Mouse (Mus musculus) midbrain, embryonic 12.5 days (tissue): ENCODE results near the gene Appl2. TPM values are rescaled to one million over a fixed set of nuclear protein-coding genes. Genes with fewer than 3 reads are reported as not detected.

Experiments used
- ATAC-seq: fragments of 200-750 bp; cut with Nextera tagmentation; 2 replicates; pipeline ENCODE4 v1.8.0; 2017; ENCODE audit warnings: low read depth, moderate TSS enrichment, moderate library complexity; ENCODE audit not compliant: low FRiP score
- H3K27ac ChIP-seq: fragments of 300-500 bp; sonication (generic); replicated peaks from 2 replicates; pipeline ENCODE4 v1.5.1; 2016; ENCODE audit warnings: mild to moderate bottlenecking
- H3K27me3 ChIP-seq: fragments of 300-500 bp; sonication (generic); 2 replicates; pipeline ENCODE4 v1.6.1; 2016; ENCODE audit warnings: mild to moderate bottlenecking
- H3K36me3 ChIP-seq: fragments of 300-500 bp; sonication (generic); 2 replicates; pipeline ENCODE4 v1.6.1; 2016
- H3K4me1 ChIP-seq: fragments of 300-500 bp; sonication (generic); 2 replicates; pipeline ENCODE4 v1.6.1; 2016
- H3K4me2 ChIP-seq: fragments of 300-500 bp; sonication (generic); replicated peaks from 2 replicates; pipeline ENCODE4 v1.6.1; 2016; ENCODE audit warnings: mild to moderate bottlenecking, moderate library complexity
- H3K4me3 ChIP-seq: fragments of 300-500 bp; sonication (generic); 2 replicates; pipeline ENCODE4 v1.5.1; 2016; ENCODE audit warnings: mild to moderate bottlenecking
- H3K9ac ChIP-seq: fragments of 300-500 bp; sonication (generic); replicated peaks from 2 replicates; pipeline ENCODE4 v1.6.1; 2016; ENCODE audit warnings: mild to moderate bottlenecking, moderate library complexity
- H3K9me3 ChIP-seq: fragments of 300-500 bp; sonication (generic); 2 replicates; pipeline ENCODE4 v1.6.1; 2016; ENCODE audit warnings: mild to moderate bottlenecking
- WGBS: fragments of 180-500 bp; shearing (Covaris S2); methylation state at CpG from one replicate; pipeline ENCODE4 v1.1.7; 2016; 5-methylcytosine and 5-hydroxymethylcytosine counted together
- polyA plus RNA-seq: library from polyadenylated mRNA; unstranded; fragments of >200 nt; fragmentation: Nextera tagmentation; extraction: Ambion mirVana; gene quantifications from 2 replicates; pipeline ENCODE4 v1.2.1, GENCODE M21; 2016

Gene Appl2
- polyA plus RNA-seq, 1 experiment from 2014 or later, result 52.0 TPM

GRCm38 (mm10) chr10:83629190-83629781 is 19.3 kb downstream of the Appl2 start:
- ATAC-seq, result no peak

GRCm38 (mm10) chr10:83628241-83628640 is 20.3 kb downstream of the Appl2 start:
- H3K9me3 ChIP-seq, result no peaks in the 10 kb centered on the region
- H3K4me2 ChIP-seq, result no peak overlapping the region
- H3K9ac ChIP-seq, result no peak overlapping the region
- no peak for ATAC-seq
- whole genome bisulfite sequencing, result 95% methylated on average over 4 of the region's 4 CpGs
- no peaks in the 10 kb centered on the region for H3K27me3 ChIP-seq
- no peak overlapping the region for H3K4me3 ChIP-seq
- no peaks in the 10 kb centered on the region for H3K4me1 ChIP-seq
- peaks cover 20% of the 10 kb centered on the region for H3K36me3 ChIP-seq
- H3K27ac ChIP-seq, result no peak overlapping the region

More at GRCm38 (mm10) chr10:83629190-83629781, 19.3 kb downstream of the Appl2 start:
- Histone ChIP-seq H3K36me3 (peaks cover 16% of the 10 kb centered on the region), H3K9me3 (no peaks in the 10 kb centered on the region), H3K4me2 (no peak overlapping the region), H3K27ac (no peak overlapping the region), H3K4me1 (peaks cover 2% of the 10 kb centered on the region), H3K9ac (no peak overlapping the region), H3K4me3 (no peak overlapping the region), H3K27me3 (no peaks in the 10 kb centered on the region)
- 90% methylated on average over 12 of the region's 12 CpGs for WGBS

GRCm38 (mm10) chr10:83627113-83627687 is 21.3 kb downstream of the Appl2 start:
- Histone ChIP-seq H3K36me3 (peaks cover 20% of the 10 kb centered on the region), H3K27me3 (no peaks in the 10 kb centered on the region)
- 95% methylated on average over 9 of the region's 9 CpGs for WGBS

GRCm38 (mm10) chr10:83624841-83625240 is 23.7 kb downstream of the Appl2 start:
- Histone ChIP-seq H3K36me3 (peaks cover 33% of the 10 kb centered on the region), H3K9me3 (no peaks in the 10 kb centered on the region), H3K4me2 (no peak overlapping the region), H3K4me3 (no peak overlapping the region), H3K9ac (no peak overlapping the region), H3K27me3 (no peaks in the 10 kb centered on the region), H3K27ac (no peak overlapping the region), H3K4me1 (0 out of 2 replicates have a peak, but pooled peaks cover 3% of the 10 kb centered on the region)
- WGBS, result 91% methylated on average over 12 of the region's 12 CpGs
- no peak for ATAC-seq

More at GRCm38 (mm10) chr10:83627113-83627687, 21.3 kb downstream of the Appl2 start:
- no peaks in the 10 kb centered on the region for H3K4me1 ChIP-seq
- H3K4me3 ChIP-seq, result no peak overlapping the region
- ATAC-seq, result no peak
- H3K27ac ChIP-seq, result no peak overlapping the region
- H3K9ac ChIP-seq, result no peak overlapping the region
- no peaks in the 10 kb centered on the region for H3K9me3 ChIP-seq
- H3K4me2 ChIP-seq, result no peak overlapping the region

- Histone ChIP-seq H3K9ac (no peak overlapping the region), H3K27ac (no peak overlapping the region), H3K27me3 (no peaks in the 10 kb centered on the region), H3K4me1 (0 out of 2 replicates have a peak, but pooled peaks cover 3% of the 10 kb centered on the region), H3K9me3 (no peaks in the 10 kb centered on the region), H3K4me3 (no peak overlapping the region), H3K36me3 (peaks cover 33% of the 10 kb centered on the region), H3K4me2 (no peak overlapping the region)
- 85% methylated on average over 8 of the region's 8 CpGs for WGBS
- ATAC-seq, result no peak
Observed at GRCm38 (mm10) chr10:83624065-83624464, 24.5 kb downstream of the Appl2 start.

- Histone ChIP-seq H3K27ac (no peak overlapping the region), H3K4me2 (no peak overlapping the region), H3K27me3 (no peaks in the 10 kb centered on the region), H3K4me1 (0 out of 2 replicates have a peak, but pooled peaks cover 3% of the 10 kb centered on the region), H3K4me3 (no peak overlapping the region), H3K36me3 (peaks cover 27% of the 10 kb centered on the region), H3K9me3 (no peaks in the 10 kb centered on the region), H3K9ac (no peak overlapping the region)
- 90% methylated on average over 24 of the region's 24 CpGs for WGBS
- ATAC-seq, result no peak
Observed at GRCm38 (mm10) chr10:83620350-83621055, 28.0 kb downstream of the Appl2 start.

GRCm38 (mm10) chr10:83618819-83619440 is 29.6 kb downstream of the Appl2 start:
- ATAC-seq, result no peak
- Histone ChIP-seq H3K27ac (no peak overlapping the region), H3K4me3 (no peak overlapping the region), H3K4me1 (0 out of 2 replicates have a peak, but pooled peaks cover 3% of the 10 kb centered on the region), H3K9ac (no peak overlapping the region), H3K27me3 (no peaks in the 10 kb centered on the region), H3K9me3 (no peaks in the 10 kb centered on the region), H3K36me3 (peaks cover 18% of the 10 kb centered on the region), H3K4me2 (no peak overlapping the region)
- 90% methylated on average over 12 of the region's 12 CpGs for WGBS

- no peak overlapping the region for H3K4me3 ChIP-seq
- H3K27ac ChIP-seq, result no peak overlapping the region
- H3K36me3 ChIP-seq, result peaks cover 28% of the 10 kb centered on the region
- no peaks in the 10 kb centered on the region for H3K9me3 ChIP-seq
- ATAC-seq, result no peak
- WGBS, result 50% methylated on average over 10 of the region's 10 CpGs
- H3K27me3 ChIP-seq, result no peaks in the 10 kb centered on the region
- H3K4me2 ChIP-seq, result no peak overlapping the region
- no peak overlapping the region for H3K9ac ChIP-seq
- 0 out of 2 replicates have a peak, but pooled peaks cover 3% of the 10 kb centered on the region for H3K4me1 ChIP-seq
Observed at GRCm38 (mm10) chr10:83617366-83617765, 31.2 kb downstream of the Appl2 start.

- peaks cover 46% of the 10 kb centered on the region for H3K36me3 ChIP-seq
- no peak overlapping the region for H3K27ac ChIP-seq
- no peaks in the 10 kb centered on the region for H3K9me3 ChIP-seq
- no peak for ATAC-seq
- no peak overlapping the region for H3K4me2 ChIP-seq
- H3K27me3 ChIP-seq, result no peaks in the 10 kb centered on the region
- WGBS, result 95% methylated on average over 14 of the region's 14 CpGs
- no peak overlapping the region for H3K9ac ChIP-seq
- H3K4me1 ChIP-seq, result no peaks in the 10 kb centered on the region
- H3K4me3 ChIP-seq, result no peak overlapping the region
Observed at GRCm38 (mm10) chr10:83612648-83613215, 35.8 kb downstream of the Appl2 start.

- Histone ChIP-seq H3K4me2 (no peak overlapping the region), H3K4me1 (no peaks in the 10 kb centered on the region), H3K9me3 (no peaks in the 10 kb centered on the region), H3K36me3 (peaks cover 55% of the 10 kb centered on the region), H3K27ac (no peak overlapping the region), H3K9ac (no peak overlapping the region), H3K27me3 (no peaks in the 10 kb centered on the region), H3K4me3 (no peak overlapping the region)
- 96% methylated on average over 5 of the region's 5 CpGs for WGBS
- no peak for ATAC-seq
Observed at GRCm38 (mm10) chr10:83611863-83612262, 36.7 kb downstream of the Appl2 start.

GRCm38 (mm10) chr10:83610518-83610917 is 38.0 kb downstream of the Appl2 start:
- H3K4me1 ChIP-seq, result no peaks in the 10 kb centered on the region; the same call in 1 of the 2 replicates
- H3K27me3 ChIP-seq, result no peaks in the 10 kb centered on the region
- H3K4me3 ChIP-seq, result no peak overlapping the region
- H3K9me3 ChIP-seq, result no peaks in the 10 kb centered on the region
- H3K36me3 ChIP-seq, result peaks cover 63% of the 10 kb centered on the region
- no peak overlapping the region for H3K27ac ChIP-seq
- 97% methylated on average over 7 of the region's 7 CpGs for WGBS
- ATAC-seq, result no peak
- H3K4me2 ChIP-seq, result no peak overlapping the region
- H3K9ac ChIP-seq, result no peak overlapping the region
